Mouse (Mus musculus) left cerebral cortex, adult 9 months (tissue): ENCODE data around the gene Gps2.
"Not testable (repeated sequence)": the region's sequence is repeated elsewhere in the genome, so short reads cannot be mapped to it uniquely, and the experiment has no call there.

ENCODE experiments used
- DNase-seq, 2 experiments: peaks; one replicate each; pipeline ENCODE4 v3.0.0; 2022; ENCODE audit warnings: low spot score in 2 of 2

Gene Gps2

DNA sequence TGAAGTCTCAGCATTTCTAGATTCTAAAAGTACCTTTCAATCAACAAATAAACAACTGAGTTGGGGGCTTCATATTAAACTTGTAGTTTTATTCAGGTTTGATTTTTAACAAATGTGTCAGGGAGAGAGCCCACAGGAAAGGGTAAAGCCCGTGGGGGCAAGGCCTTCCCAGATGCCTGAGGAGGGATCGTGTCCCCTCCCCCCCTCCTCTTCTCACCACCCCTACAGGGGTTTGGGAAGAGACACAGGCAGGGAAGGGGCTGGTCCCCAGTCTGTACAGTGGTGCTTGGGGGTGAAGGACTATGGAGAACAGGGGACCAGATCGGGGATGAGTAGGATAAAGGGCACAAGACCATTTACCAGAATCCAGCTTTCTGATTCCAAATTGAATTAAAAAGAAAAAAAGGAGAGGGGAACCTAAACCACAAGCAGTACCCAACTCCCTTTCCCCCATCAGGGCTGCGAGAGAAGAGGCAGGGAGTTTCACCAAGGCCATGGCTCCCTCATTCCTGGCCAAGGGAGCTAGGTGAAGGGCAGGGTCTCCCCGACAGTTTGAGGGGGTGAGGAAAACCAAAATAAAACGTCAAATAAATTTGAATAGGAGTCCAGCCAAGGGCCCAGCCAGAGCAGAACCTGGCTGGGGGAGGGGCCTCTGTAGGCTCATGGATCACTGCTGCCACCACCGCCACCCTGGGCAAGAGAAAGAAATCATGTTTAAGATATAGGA lies 3.1 kb downstream of the Gps2 start:
- not testable (repeated sequence) for DNase-seq

DNA sequence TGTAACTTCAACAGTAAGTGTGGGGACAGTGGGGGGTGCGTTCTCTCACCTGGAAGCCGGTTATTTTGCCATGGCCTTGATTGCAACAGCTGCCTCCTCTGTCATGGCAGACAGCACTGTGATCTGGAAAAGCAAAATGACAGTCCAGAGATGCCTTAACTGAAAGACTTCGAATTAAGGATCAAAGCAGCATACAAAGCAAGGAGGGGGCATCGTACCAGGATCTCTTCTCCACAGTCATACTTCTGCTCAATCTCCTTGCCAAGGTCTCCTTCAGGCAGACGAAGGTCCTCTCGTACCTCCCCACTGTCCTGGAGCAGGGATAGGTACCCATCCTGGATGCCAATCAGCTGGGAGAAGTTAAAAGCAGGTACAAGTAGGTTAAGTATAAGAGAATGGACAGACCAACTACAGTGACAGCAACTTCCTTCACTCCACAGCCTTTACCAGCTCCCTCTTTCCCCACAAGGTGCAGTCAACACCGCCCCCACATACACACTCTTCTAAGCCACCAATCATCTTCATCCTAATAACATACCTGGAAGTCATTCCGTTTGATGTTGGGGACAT lies 3.8 kb downstream of the Gps2 start:
- DNase-seq: no peak

DNA sequence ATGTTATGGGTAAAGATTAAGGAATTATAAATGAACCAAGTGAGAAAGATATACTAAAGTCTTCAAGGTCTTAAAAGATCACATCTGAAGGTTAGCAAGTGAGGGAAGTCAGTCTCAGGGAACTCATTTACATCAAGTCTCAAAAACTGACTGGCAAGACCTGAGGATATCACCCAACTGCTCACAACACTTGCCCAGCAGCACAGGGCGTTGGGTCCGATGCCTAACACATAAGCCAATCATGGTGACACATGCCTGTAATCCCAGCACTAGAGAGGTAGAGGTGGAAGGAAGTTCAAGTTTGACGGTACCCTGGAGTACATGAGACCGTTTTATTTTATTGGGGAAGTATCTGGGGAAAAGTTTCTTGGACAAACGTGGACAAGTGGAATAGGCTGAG lies 4.4 kb downstream of the Gps2 start:
- DNase-seq: no peak

DNA sequence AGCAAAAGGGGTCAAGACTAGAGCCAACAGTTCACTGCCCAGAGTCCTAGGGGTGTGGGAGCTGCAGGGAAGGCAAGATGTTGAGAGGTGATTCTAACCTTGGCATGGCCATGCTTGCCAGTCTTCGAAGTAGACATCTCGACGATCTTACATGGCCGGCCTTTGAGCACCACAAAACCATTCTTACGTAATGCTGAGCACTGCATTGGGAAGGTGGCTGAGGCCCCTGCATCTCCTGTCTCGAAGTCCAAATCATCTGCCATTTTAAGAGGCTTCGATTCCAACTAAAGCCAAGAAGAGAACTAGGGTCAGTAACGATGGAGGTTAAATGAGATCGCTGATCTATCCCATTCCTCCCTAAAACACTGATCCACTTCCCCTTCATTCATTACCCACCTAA lies 5.4 kb downstream of the Gps2 start:
- DNase-seq: no peak

DNA sequence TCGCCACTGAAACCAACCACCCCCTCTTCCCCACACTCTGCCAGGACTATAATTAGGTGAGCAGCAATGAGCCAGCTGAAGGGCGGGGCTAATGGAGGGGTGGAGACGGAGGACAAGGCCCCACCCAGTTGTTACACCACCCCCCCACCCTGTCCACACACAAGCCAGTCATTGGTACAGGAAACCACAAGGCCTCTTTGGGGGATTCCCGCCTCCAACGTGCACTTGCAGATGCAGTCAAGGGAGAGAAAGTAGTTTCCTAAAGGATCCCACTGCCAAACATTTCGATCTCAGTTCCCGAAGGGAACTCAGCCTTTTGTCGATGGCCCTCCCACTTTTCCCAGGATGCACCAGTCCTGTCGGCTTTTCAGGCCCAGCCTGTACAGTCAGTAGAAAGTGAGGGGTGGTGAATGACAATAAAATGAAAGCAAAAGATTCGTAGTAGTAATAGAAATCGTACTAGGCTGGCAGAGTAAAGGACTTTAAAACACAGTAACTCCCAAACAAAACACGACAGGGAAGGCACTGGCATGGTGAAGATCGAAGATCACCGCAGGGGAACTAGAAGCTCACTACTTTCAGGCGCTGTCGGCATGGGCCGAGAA lies 6.1 kb downstream of the Gps2 start:
- DNase-seq: peak in 1 of 2 experiments; percentile 45

DNA sequence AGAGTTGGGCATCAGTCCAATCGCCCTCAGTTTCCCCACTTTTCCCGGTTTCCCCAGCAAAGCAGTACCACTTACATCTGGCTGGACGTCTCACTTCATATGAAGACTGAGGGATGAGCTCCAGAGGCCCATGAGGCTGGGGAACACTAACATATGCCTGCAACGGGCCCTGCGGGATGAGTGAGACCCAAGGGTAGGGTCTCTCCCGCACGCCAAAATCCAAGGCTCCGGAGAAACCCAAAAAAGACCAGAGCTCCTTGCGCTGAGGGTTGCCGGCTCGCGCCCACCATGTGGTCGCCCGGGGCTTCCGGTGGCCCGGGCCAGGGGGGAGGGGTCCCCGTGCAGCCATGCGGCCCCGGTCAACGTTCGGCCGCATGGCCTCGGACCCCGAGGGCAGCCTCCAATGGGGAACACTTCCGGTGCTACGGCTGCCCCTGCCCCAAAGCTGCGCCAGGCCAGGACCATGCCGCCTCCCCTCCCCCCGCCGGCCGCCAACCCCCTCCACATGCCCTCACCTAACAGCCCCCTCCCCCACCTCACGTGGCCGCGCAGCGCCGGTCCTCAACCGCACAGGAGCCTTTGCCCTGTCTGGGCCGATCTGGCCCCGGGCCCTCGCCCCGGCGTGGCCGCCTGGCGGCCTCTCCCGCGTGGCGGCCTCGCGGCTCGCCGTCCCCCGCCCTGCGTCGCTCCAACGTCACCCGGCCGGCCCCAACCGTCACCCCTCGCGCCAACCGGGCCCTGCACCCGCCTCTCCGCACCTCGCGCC lies 6.8 kb downstream of the Gps2 start:
- no peak for DNase-seq

DNA sequence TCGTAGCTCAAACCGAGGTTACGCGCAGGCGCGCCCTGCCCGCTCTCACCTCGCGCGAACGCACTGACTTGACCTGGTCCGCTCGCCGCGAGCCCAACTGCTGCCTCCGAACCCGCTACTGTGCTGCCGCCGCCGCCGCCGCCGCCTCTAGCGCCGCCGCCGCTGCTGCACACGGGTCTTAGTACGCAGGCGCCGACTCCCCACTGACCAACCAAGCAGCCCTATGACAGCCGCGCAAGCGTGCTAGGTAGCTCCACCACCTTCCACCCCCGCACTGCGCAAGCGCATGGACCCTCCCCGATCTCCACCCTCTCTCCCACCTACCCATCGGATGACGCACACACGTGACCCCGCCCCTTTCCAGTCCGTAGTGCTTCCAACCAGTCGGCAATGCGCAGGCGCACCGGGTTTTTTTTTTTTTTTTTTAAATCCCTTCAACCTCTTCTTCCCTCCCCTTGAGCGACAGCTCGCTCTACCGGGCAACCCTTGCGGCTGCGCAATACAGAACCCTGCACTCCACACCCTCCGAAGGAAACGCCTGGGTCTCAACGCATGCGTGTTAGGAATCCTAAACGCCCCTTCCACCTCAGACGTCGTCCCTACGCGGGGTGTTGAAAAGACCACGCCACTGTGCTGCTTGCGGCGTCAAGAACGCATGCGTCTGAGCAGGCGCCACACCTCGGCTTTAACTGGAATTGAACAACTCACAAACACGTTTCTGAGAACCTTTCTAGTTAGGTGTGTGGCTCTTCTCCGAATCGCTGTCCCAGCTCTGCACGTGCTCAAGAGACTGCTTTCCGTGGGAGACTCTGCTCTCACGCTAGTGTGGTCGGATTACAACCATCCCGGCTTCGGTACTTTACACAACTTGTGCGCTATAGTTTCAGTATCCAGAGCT lies 7.7 kb downstream of the Gps2 start, which contains the start of gene Eif5a:
Gene Eif5a, minus strand, starts transcription at position 845 of the 898 bp plus-strand sequence.
- peak; percentile 100 for DNase-seq

DNA sequence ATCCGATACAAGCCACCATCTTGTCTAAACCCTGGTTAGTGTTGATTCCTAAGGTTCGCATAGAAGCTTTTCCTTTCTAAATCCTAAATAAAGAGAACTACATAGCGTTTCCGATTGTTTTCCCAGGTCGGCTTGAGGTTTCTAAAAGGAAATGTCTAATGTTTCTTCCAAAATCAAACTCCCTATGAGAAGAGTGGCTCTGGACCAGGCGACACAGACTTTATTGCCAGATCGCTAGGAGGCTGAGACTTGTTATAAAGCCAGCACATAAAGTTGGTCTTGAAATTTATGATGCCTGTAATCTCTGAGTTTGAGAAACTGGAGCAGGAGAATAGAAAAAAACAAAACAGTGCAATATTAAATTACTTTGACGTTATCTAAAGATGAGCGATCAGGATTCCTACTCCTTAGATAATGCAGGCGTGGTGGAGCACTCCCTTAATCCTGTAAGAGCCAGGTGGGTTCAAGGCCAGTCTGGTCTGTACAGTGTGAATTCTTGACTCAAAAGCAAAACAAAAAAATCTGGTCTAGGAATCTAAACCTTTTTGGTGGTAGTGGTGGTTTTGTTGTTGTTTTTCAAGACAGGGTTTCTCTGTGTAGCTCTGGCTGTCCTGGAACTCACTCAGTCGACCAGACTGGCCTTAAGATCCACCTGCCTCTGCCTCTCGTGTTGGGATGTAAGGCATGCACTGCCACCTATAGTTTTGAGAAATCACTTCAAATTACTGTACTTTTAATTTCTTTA lies 8.5 kb downstream of the Gps2 start:
- DNase-seq: no peak

DNA sequence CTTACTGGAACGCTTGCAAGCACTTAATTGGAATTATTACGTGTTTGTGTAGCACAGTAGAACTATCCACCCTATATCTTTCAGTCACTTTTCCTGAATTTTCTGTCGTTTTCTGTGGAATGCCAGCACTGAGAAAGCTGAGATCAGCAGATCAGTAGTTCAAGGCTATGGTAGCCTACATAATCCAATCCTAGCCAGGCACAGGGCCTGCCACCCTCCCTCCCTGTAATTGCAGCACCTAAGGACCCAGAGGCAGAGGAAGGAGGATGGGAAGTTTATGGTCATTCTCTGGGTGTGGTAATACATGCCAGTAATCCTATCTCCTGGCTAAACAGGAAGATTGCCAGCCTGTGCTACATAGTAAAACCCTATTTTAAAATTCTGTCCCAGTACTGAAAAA lies 9.1 kb downstream of the Gps2 start:
- DNase-seq: no peak

DNA sequence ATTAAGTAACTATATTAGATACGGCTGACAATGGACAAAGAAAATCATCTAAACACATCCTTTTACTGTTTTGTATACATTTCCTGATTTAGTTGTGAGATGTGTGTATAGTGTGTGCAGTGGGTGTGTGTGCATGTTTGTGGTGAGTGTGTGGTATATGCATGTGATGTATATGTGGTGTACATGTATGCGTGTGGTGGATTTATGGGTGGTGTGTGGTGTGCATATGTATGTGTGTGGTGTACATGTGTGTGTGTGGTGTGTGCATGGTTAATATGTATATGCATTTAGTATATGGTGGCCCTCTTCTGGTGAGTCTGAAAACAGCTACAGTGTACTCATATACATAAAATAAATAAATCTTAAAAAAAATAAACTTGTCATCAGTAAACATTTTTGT lies 13.8 kb downstream of the Gps2 start:
- DNase-seq: no peak

DNA sequence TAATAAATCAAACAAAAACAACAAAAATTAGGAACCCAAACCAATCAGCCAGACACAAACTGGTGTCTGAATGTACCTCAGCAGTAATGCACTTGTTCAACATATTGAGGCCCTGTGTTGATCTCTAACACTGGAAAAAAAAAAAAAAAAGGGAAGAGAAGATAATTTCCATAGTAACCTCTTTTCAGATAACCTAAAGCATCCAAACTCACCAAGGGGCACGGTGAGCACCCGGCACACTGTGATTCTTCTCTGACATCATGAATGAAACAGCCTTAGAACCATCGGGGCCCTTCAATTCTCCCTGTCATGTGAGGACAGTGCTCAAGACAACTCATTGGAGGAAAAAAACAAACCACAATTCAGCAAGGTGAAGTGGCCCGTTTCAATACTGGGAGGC lies 16.0 kb downstream of the Gps2 start:
- no peak for DNase-seq

DNA sequence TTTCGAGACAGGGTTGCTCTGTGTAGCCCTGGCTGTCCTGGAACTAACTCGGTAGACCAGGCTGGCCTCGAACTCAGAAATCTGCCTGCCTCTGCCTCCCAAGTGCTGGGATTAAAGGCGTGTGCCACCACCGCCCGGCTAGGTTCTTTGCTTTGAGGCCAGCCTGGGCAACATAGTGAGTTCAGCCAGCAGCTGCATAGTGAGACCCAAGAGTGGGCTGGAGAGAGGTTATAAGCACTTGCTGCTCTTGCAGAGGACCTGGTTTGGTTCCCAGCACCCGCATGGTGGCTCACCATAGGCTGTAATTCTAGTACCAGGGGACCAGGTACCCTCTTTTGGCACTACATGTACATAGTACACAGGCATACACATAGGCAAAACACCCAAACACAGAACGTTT lies 16.5 kb downstream of the Gps2 start:
- DNase-seq: not testable (repeated sequence)

DNA sequence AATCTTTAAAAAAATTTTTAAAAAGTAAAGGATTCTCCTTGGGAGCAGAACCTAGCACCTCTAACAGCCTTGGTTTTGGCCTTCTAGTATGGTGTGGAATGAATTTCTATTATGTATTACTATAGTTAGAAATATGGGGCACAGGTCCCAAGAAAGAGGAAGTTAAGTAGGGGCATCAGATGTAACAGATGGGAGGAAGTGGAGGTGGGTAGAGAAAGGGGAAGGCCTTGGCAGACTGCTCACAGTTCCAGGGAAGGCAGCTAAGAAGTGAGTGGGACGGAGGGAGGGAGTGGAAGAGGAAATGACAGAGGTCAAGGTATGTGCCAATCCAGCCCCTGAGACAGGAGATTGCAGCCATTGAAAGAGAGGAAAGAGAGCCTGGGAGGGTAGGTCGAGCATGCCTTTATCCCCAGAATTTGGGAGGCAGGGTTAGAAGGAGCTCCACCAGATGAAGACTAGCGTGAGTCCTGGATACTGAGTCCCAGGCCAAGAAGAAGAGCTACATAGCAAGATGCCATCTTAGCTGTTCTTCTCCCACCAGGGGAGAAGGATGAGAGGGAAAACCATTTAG lies 17.4 kb downstream of the Gps2 start:
- no peak for DNase-seq

DNA sequence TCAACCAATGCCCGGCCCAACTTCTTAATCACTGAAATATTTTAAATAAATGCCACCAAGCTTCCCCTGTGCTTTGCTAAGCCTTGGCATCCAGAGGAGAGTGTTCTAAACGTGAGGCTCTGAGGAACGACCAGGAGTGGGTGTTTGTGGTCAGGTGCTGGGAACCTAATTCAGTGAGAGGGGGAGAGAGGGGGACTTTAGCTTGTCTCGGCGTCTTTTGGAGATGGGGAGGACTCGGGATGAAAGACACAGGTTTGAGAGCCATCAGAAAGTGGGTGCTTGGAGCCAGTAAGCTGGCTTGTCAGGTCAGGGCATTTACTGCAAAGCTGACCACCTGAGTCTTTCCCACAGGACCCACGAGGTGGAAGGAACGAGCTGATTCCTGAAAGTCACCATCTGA lies 18.1 kb downstream of the Gps2 start:
- DNase-seq: no peak

DNA sequence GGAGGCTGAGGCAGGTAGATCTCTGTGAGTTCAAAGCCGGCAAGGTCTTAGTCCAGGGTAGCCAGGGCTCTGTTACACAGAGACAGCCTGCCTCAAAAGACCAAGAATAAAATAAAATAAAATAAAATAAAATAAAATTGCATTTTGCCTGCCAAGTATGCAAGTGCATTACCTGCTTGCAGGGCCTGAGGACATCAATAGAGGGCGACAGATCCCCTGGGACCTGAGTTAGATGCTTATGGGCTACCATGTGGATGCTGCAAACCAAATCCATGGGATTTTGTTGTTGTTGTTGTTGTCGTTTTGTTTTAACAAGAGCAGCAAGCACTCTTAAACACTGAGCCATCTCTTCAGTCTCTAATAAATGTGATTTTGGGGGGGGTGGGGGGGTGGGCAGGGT lies 18.6 kb downstream of the Gps2 start:
- DNase-seq: no peak

DNA sequence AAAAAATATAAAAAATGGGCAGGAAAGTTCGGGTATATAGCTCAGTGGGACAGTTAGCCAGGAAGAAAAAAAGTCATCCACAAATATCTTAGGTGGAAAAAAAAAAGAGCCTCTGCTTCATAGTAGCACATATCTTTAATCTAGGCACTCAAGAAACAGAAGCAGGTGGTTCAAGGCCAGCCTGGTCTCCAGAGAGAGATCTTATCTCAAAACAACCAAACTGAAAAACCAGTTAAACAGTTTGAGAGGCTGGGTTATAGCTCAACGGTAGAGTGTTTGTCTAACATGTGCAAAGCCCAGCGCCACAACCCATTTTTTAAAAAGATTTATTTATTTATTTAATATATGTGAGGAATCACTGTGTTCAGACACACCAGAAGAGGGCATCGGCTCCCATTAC lies 19.4 kb downstream of the Gps2 start:
- DNase-seq: no peak

DNA sequence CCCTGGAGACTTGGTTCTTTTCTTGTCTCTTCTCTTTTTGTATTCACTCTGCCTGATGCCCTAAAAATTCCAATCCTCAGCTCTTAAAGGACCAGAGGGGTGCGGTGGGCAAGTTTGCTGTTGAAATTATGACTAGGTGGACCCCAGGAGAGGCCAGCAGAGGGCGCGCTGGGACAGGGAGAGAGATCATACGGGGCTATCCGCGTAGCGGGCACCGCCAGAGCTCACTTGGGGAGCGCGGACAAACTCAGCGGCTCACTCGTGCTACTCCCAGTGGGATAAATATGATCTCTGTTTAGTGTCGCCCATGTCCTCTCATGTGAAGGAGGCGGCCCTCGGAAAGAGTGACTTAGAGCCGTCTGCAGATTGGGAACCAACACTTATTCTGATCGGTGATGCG lies 20.5 kb downstream of the Gps2 start:
- DNase-seq: peak in 1 of 2 experiments; percentile 91

DNA sequence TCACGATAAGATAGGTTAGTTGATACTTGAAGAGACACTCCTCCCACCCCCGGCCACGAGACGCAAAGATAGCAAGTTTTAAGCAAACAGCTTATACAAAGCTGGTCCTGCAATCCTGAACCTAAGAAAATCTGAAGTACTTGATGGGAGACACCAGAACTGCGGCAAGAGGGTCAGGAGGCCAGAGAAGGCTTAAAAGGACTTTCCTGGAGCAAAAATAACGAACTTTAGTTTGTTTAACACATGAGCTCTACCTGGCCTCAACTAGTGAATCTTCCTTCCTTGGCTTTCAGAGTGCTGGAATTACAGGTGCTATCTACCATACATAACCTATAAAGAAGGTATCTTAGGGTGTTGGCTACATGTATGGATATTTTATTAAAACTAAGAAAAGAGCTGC lies 21.0 kb downstream of the Gps2 start:
- no peak for DNase-seq

DNA sequence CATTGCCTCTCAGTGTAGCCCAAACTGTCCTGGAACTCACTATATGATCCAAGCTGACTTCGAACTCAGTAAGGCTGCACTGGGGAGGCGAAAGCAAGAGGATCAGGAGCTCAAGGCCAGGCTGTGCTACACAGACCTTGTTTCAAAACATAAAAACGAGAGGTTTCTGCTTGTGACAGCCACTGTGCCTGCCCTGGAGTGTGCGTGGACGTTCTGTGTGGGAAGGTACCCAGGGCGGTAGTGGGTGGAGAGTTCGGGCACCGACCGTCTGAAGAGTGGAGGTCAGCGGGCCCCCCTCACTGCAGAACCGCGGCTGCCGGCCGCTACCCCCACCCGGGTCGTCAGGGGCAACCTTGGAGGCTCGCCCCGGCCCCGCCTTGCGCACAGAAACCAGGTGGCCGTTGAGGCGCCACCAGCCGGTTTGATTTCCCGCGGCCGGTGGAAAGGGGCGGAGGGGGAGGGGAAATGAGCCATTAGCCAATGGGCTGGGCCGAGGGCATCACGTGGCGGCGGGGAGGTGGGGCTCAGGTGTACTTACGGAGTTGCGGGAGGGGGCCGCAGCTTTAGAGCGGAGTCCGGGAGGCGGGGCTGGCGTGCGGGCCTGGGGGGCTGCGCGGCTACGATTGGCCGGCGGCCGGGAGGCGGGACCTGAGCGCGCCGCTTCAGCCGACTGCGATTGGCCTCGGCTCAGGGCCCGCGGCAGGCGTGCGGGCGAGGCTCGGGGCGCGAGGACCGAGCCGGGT lies 21.6 kb downstream of the Gps2 start, which contains the start of gene Ybx2:
Gene Ybx2, plus strand, starts transcription at position 660 of the 743 bp plus-strand sequence.
- DNase-seq: peak; percentile 69 to 87

DNA sequence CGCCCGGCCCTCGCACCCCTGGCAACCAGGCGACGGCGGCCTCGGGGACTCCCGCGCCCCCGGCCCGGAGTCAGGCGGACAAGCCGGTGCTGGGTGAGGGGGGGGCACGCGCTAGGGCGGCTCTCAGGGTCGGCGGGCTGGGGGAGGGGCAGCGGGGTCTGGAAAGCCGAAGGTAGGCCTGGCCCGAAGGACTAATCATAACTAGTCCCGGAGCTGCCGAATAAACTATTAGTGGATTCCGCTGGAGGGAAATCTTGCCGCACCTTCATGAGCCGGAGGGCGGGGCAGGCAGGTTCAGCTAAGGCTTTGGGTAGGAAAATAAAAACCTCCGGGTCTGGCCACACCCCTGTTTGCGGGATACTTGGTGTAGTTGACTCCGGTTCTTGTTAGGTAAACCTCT lies 22.5 kb downstream of the Gps2 start:
- DNase-seq: no peak
